Mouse (Mus musculus) left cerebral cortex, postnatal 25 days (tissue): ENCODE results near the gene Thrap3. TPM values are rescaled to one million over a fixed set of nuclear protein-coding genes. Genes with fewer than 3 reads are reported as not detected.
"Not testable (repeated sequence)": the region's sequence is repeated elsewhere in the genome, so short reads cannot be mapped to it uniquely, and the experiment has no call there.

Source experiments
- DNase-seq, 2 experiments: peaks; one replicate each; pipeline ENCODE4 v3.0.0; 2022; ENCODE audit warnings: low spot score in 2 of 2, mixed read lengths in 1 of 2
- intact Hi-C: fragments of 180-260 bp; cut with DNase I; formaldehyde crosslinking; loops from one replicate; pipeline ENCODE4 v1.15.1; 2025
- total RNA-seq, 2 experiments: library from RNA; stranded (reverse); gene quantifications; 2 replicates each; pipeline ENCODE4 v1.2.3; 2021

Thrap3 gene
- total RNA-seq, 2 experiments from 2014 or later = 133 to 147 TPM

- no peak for DNase-seq
- intact Hi-C loops = no loop called here
These were observed 20.1 kb upstream of the Thrap3 start for GRCm38 (mm10) chr4:126222631-126223030.

- DNase-seq = no peak
- intact Hi-C loops = no loop called here
These were observed 17.5 kb upstream of the Thrap3 start for GRCm38 (mm10) chr4:126220045-126220444.

- DNase-seq, intact Hi-C loops: not testable (repeated sequence)
These were observed 17.0 kb upstream of the Thrap3 start for GRCm38 (mm10) chr4:126219540-126219939.

- no peak for DNase-seq
- intact Hi-C loops = no loop called here
These were observed 15.2 kb upstream of the Thrap3 start for GRCm38 (mm10) chr4:126217771-126218170.

- intact Hi-C loops = no loop called here
- no peak for DNase-seq
These were observed 4.5 kb upstream of the Thrap3 start for GRCm38 (mm10) chr4:126207081-126207480.

- no peak for DNase-seq
- intact Hi-C loops = no loop called here
These were observed 2.8 kb upstream of the Thrap3 start for GRCm38 (mm10) chr4:126205386-126205785.

GRCm38 (mm10) chr4:126204661-126205230 is 2.2 kb upstream of the Thrap3 start:
- intact Hi-C loops = loop anchor here (5.0 kb wide), 1 partner anchor 548 kb away; the partner anchor contains the start of genes AU040320 and Ncdn

GRCm38 (mm10) chr4:126204016-126204415 is 1.5 kb upstream of the Thrap3 start:
- no peak for DNase-seq
- intact Hi-C loops = loop anchor here (5.0 kb wide), 1 partner anchor 548 kb away; the partner anchor contains the start of genes AU040320 and Ncdn

More at GRCm38 (mm10) chr4:126204661-126205230, 2.2 kb upstream of the Thrap3 start:
- DNase-seq = no peak

GRCm38 (mm10) chr4:126203336-126203895 is 856 bp upstream of the Thrap3 start:
- intact Hi-C loops = loop anchor here (5.0 kb wide), 1 partner anchor 549 kb away; the partner anchor contains the start of genes AU040320 and Ncdn

GRCm38 (mm10) chr4:126201514-126202302 is 852 bp downstream of the Thrap3 start:
- intact Hi-C loops = loop anchor here (5.0 kb wide), 1 partner anchor 551 kb away; the partner anchor contains the start of genes AU040320 and Ncdn
- peak in 1 of 2 experiments; percentile 19 for DNase-seq

More at GRCm38 (mm10) chr4:126203336-126203895, 856 bp upstream of the Thrap3 start:
- no peak for DNase-seq

GRCm38 (mm10) chr4:126200656-126201055 is 1.9 kb downstream of the Thrap3 start:
- intact Hi-C loops = loop anchor here (5.0 kb wide), 1 partner anchor 552 kb away; the partner anchor contains the start of genes AU040320 and Ncdn
- no peak for DNase-seq

- intact Hi-C loops = loop anchor here (5.0 kb wide), 1 partner anchor 552 kb away; the partner anchor contains the start of genes AU040320 and Ncdn
- DNase-seq = no peak
These were observed 2.5 kb downstream of the Thrap3 start for GRCm38 (mm10) chr4:126200036-126200435.

GRCm38 (mm10) chr4:126199556-126199955 is 3.0 kb downstream of the Thrap3 start:
- intact Hi-C loops = no loop called here
- no peak for DNase-seq

GRCm38 (mm10) chr4:126197485-126197884 is 5.1 kb downstream of the Thrap3 start:
- no peak for DNase-seq
- intact Hi-C loops = no loop called here

- no peak for DNase-seq
- intact Hi-C loops = no loop called here
These were observed 7.6 kb downstream of the Thrap3 start for GRCm38 (mm10) chr4:126194916-126195315.

- no peak for DNase-seq
These were observed 8.3 kb downstream of the Thrap3 start for GRCm38 (mm10) chr4:126194216-126194615.

GRCm38 (mm10) chr4:126190636-126191035 is 11.9 kb downstream of the Thrap3 start:
- DNase-seq = no peak
- intact Hi-C loops = no loop called here

More at GRCm38 (mm10) chr4:126194216-126194615, 8.3 kb downstream of the Thrap3 start:
- intact Hi-C loops = no loop called here

GRCm38 (mm10) chr4:126187096-126187495 is 15.5 kb downstream of the Thrap3 start:
- intact Hi-C loops = no loop called here
- DNase-seq = no peak

- no peak for DNase-seq
These were observed 19.5 kb downstream of the Thrap3 start for GRCm38 (mm10) chr4:126183034-126183433.

More at GRCm38 (mm10) chr4:126183034-126183433, 19.5 kb downstream of the Thrap3 start:
- intact Hi-C loops = no loop called here
